Mouse (Mus musculus) forebrain, embryonic 15.5 days (tissue): ENCODE data around the gene Rnf186. TPM values are rescaled to one million over a fixed set of nuclear protein-coding genes. Genes with fewer than 3 reads are reported as not detected.

ENCODE experiments used
- ATAC-seq: fragments of 200-750 bp; cut with Nextera tagmentation; replicated peaks from 2 replicates; pipeline ENCODE4 v1.8.0; 2017; ENCODE audit warnings: mild to moderate bottlenecking, moderate TSS enrichment, moderate library complexity
- H3K27ac ChIP-seq: fragments of 300-500 bp; sonication (generic); replicated peaks from 2 replicates; pipeline ENCODE4 v1.5.1; 2015; ENCODE audit warnings: mild to moderate bottlenecking, inconsistent platforms
- H3K27me3 ChIP-seq: fragments of 300-500 bp; sonication (generic); 2 replicates; pipeline ENCODE4 v1.6.1; 2015; ENCODE audit warnings: inconsistent platforms
- H3K36me3 ChIP-seq: fragments of 300-500 bp; sonication (generic); 2 replicates; pipeline ENCODE4 v1.6.1; 2015; ENCODE audit warnings: mild to moderate bottlenecking, inconsistent platforms
- H3K4me1 ChIP-seq: fragments of 300-500 bp; sonication (generic); 2 replicates; pipeline ENCODE4 v1.6.1; 2015; ENCODE audit warnings: inconsistent platforms
- H3K4me2 ChIP-seq: fragments of 300-500 bp; sonication (generic); replicated peaks from 2 replicates; pipeline ENCODE4 v1.6.1; 2015; ENCODE audit warnings: mild to moderate bottlenecking, inconsistent platforms
- H3K4me3 ChIP-seq: fragments of 300-500 bp; sonication (generic); 2 replicates; pipeline ENCODE4 v1.5.1; 2015; ENCODE audit warnings: mild to moderate bottlenecking, inconsistent platforms
- H3K9ac ChIP-seq: fragments of 300-500 bp; sonication (generic); replicated peaks from 2 replicates; pipeline ENCODE4 v1.6.1; 2015; ENCODE audit warnings: mild to moderate bottlenecking, inconsistent platforms
- H3K9me3 ChIP-seq: fragments of 300-500 bp; sonication (generic); 2 replicates; pipeline ENCODE4 v1.6.1; 2016; ENCODE audit warnings: inconsistent platforms
- WGBS: fragments of 180-500 bp; shearing (Covaris S2); methylation state at CpG from one replicate; pipeline ENCODE4 v1.1.7; 2015; ENCODE audit warnings: mixed read lengths; 5-methylcytosine and 5-hydroxymethylcytosine counted together
- polyA plus RNA-seq: library from polyadenylated mRNA; unstranded; fragments of >200 nt; fragmentation: Nextera tagmentation; extraction: Ambion mirVana; gene quantifications from 2 replicates; pipeline ENCODE4 v1.2.1, GENCODE M21; 2015

Rnf186 gene
- polyA plus RNA-seq, 1 experiment from 2014 or later = not detected

- no peaks in the 10 kb centered on the region for H3K27me3 ChIP-seq
- H3K9me3 ChIP-seq = no peaks in the 10 kb centered on the region
- WGBS = 62% methylated on average over 2 of the region's 2 CpGs
- no peak overlapping the region for H3K4me2 ChIP-seq
- no peak for ATAC-seq
- H3K4me1 ChIP-seq = no peaks in the 10 kb centered on the region
- H3K36me3 ChIP-seq = no peaks in the 10 kb centered on the region
- no peak overlapping the region for H3K4me3 ChIP-seq
- H3K27ac ChIP-seq = no peak overlapping the region
- H3K9ac ChIP-seq = no peak overlapping the region
These were observed 34.1 kb downstream of the Rnf186 start for GRCm38 (mm10) chr4:139001026-139001425.

- 42% methylated on average over 6 of the region's 6 CpGs for WGBS
- H3K4me3 ChIP-seq = no peak overlapping the region
- H3K4me2 ChIP-seq = no peak overlapping the region
These were observed 34.5 kb downstream of the Rnf186 start for GRCm38 (mm10) chr4:139001433-139001832.

GRCm38 (mm10) chr4:139004067-139004466 lies 37.2 kb downstream of the Rnf186 start:
- no peaks in the 10 kb centered on the region for H3K9me3 ChIP-seq
- no peak for ATAC-seq
- 68% methylated on average over 8 of the region's 8 CpGs for WGBS
- no peaks in the 10 kb centered on the region for H3K27me3 ChIP-seq
- H3K27ac ChIP-seq = no peak overlapping the region
- H3K4me3 ChIP-seq = no peak overlapping the region
- no peaks in the 10 kb centered on the region for H3K36me3 ChIP-seq
- H3K4me1 ChIP-seq = no peaks in the 10 kb centered on the region
- H3K9ac ChIP-seq = no peak overlapping the region
- H3K4me2 ChIP-seq = no peak overlapping the region

More at GRCm38 (mm10) chr4:139001433-139001832, 34.5 kb downstream of the Rnf186 start:
- Histone ChIP-seq H3K36me3 (no peaks in the 10 kb centered on the region), H3K9ac (no peak overlapping the region), H3K27me3 (no peaks in the 10 kb centered on the region), H3K9me3 (no peaks in the 10 kb centered on the region), H3K4me1 (no peaks in the 10 kb centered on the region), H3K27ac (no peak overlapping the region)
- ATAC-seq = no peak

GRCm38 (mm10) chr4:139005214-139005613 lies 38.3 kb downstream of the Rnf186 start:
- no peak for ATAC-seq
- Histone ChIP-seq H3K9ac (no peak overlapping the region), H3K4me3 (no peak overlapping the region), H3K27ac (no peak overlapping the region), H3K36me3 (no peaks in the 10 kb centered on the region), H3K27me3 (no peaks in the 10 kb centered on the region), H3K9me3 (no peaks in the 10 kb centered on the region), H3K4me2 (no peak overlapping the region), H3K4me1 (no peaks in the 10 kb centered on the region)
- 57% methylated on average over 5 of the region's 6 CpGs for WGBS

- no peak for ATAC-seq
- WGBS = 83% methylated on average over 3 of the region's 3 CpGs
These were observed 40.4 kb downstream of the Rnf186 start for GRCm38 (mm10) chr4:139007353-139007752.

GRCm38 (mm10) chr4:139007981-139008536 lies 41.1 kb downstream of the Rnf186 start:
- H3K27me3 ChIP-seq = no peaks in the 10 kb centered on the region
- no peaks in the 10 kb centered on the region for H3K4me1 ChIP-seq
- 44% methylated on average over 6 of the region's 6 CpGs for WGBS
- H3K4me2 ChIP-seq = no peak overlapping the region
- no peaks in the 10 kb centered on the region for H3K36me3 ChIP-seq
- no peak for ATAC-seq
- H3K9ac ChIP-seq = no peak overlapping the region
- no peak overlapping the region for H3K27ac ChIP-seq
- H3K9me3 ChIP-seq = no peaks in the 10 kb centered on the region
- no peak overlapping the region for H3K4me3 ChIP-seq

More at GRCm38 (mm10) chr4:139007353-139007752, 40.4 kb downstream of the Rnf186 start:
- no peaks in the 10 kb centered on the region for H3K4me1 ChIP-seq
- no peak overlapping the region for H3K9ac ChIP-seq
- H3K9me3 ChIP-seq = no peaks in the 10 kb centered on the region
- H3K4me3 ChIP-seq = no peak overlapping the region
- H3K27me3 ChIP-seq = no peaks in the 10 kb centered on the region
- H3K4me2 ChIP-seq = no peak overlapping the region
- no peaks in the 10 kb centered on the region for H3K36me3 ChIP-seq
- no peak overlapping the region for H3K27ac ChIP-seq

GRCm38 (mm10) chr4:139011201-139011702 lies 44.3 kb downstream of the Rnf186 start:
- Histone ChIP-seq H3K4me2 (no peak overlapping the region), H3K4me3 (no peak overlapping the region), H3K27ac (no peak overlapping the region), H3K27me3 (no peaks in the 10 kb centered on the region), H3K4me1 (no peaks in the 10 kb centered on the region), H3K36me3 (no peaks in the 10 kb centered on the region), H3K9me3 (no peaks in the 10 kb centered on the region), H3K9ac (no peak overlapping the region)
- WGBS = 95% methylated on average over 13 of the region's 13 CpGs
- no peak for ATAC-seq

- no peak for ATAC-seq
- Histone ChIP-seq H3K4me3 (no peak overlapping the region), H3K36me3 (no peaks in the 10 kb centered on the region), H3K27ac (no peak overlapping the region), H3K4me1 (no peaks in the 10 kb centered on the region), H3K4me2 (no peak overlapping the region), H3K9ac (no peak overlapping the region), H3K27me3 (no peaks in the 10 kb centered on the region), H3K9me3 (no peaks in the 10 kb centered on the region)
- 87% methylated on average over 11 of the region's 11 CpGs for WGBS
These were observed 46.4 kb downstream of the Rnf186 start for GRCm38 (mm10) chr4:139013281-139013680.

- Histone ChIP-seq H3K4me3 (no peak overlapping the region), H3K4me2 (no peak overlapping the region)
These were observed 47.9 kb downstream of the Rnf186 start for GRCm38 (mm10) chr4:139014793-139015192.

More at GRCm38 (mm10) chr4:139014793-139015192, 47.9 kb downstream of the Rnf186 start:
- no peaks in the 10 kb centered on the region for H3K9me3 ChIP-seq
- no peak overlapping the region for H3K27ac ChIP-seq
- no peaks in the 10 kb centered on the region for H3K36me3 ChIP-seq
- ATAC-seq = no peak
- H3K4me1 ChIP-seq = no peaks in the 10 kb centered on the region
- H3K27me3 ChIP-seq = no peaks in the 10 kb centered on the region
- WGBS = 79% methylated on average over 6 of the region's 6 CpGs
- no peak overlapping the region for H3K9ac ChIP-seq

Other genes starting within 250 kb of the Rnf186 start
- 0.34 TPM in 1 of 2 replicates, not detected in the other for gene Pla2g2c, start 242.3 kb upstream of the Rnf186 start, polyA plus RNA-seq
- 2.0 and 3.2 TPM in 2 replicates for gene Ubxn10, start 229.9 kb upstream of the Rnf186 start, polyA plus RNA-seq
- 0.08 TPM in 1 of 2 replicates, not detected in the other for gene Pla2g2f, start 209.5 kb upstream of the Rnf186 start, polyA plus RNA-seq
- not detected in 2 replicates for gene Pla2g2d, start 191.4 kb upstream of the Rnf186 start, polyA plus RNA-seq
- 0.45 and 0.76 TPM in 2 replicates for gene Pla2g5, start 103.6 kb upstream of the Rnf186 start, polyA plus RNA-seq
- not detected in 2 replicates for gene Gm13030, start 93.1 kb upstream of the Rnf186 start, polyA plus RNA-seq
- not detected in 2 replicates for gene Pla2g2e, start 89.2 kb upstream of the Rnf186 start, polyA plus RNA-seq
- gene Otud3, start 53.2 kb upstream of the Rnf186 start, polyA plus RNA-seq = 2.7 and 3.4 TPM in 2 replicates
- 0.98 and 1.1 TPM in 2 replicates for gene Tmco4, start 5.8 kb downstream of the Rnf186 start, polyA plus RNA-seq
- gene Htr6, start 108.5 kb downstream of the Rnf186 start, polyA plus RNA-seq = 0.28 and 0.37 TPM in 2 replicates
- 23.5 and 24.6 TPM in 2 replicates for gene Nbl1, start 125.9 kb downstream of the Rnf186 start, polyA plus RNA-seq
- 390 and 438 TPM in 2 replicates for gene Minos1, start 164.0 kb downstream of the Rnf186 start, polyA plus RNA-seq
- gene Capzb, start 225.8 kb downstream of the Rnf186 start, polyA plus RNA-seq = 312 and 323 TPM in 2 replicates